Mouse (Mus musculus): ENCODE measurements at regions not wholly inside any gene's neighbourhood (a gene's known extent, or its start where the extent isn't known, plus 50 kb on each side); places are given as distances from the start of the nearest gene placed in this dataset.

DNA sequence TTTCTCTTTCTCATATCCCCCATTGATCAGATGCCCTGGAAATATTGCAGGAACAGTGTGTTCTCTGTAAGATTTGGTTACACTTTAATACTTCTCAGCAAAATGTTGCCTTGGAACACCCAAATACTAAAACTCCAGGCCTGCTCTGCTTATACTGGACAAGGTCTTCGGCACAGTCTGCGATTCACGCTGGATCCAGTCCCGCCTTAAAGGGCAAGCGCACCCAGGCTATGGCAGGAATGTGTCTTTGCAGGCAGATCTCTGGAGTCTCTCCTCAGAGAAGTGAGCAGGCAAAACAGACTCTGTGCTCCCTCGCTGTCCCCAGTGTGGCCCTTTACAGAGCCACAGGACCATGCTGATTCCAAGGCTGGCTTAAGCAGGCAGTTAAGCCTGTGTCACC is 246.2 kb upstream of the Runx1 start:
- in situ Hi-C loops (cut with MboI; ENCODE audit: low sequenced_read_pairs in 2 of 2, unreplicated experiment in 2 of 2) = no loop called here
- no peak overlapping the region for H3K27ac ChIP-seq (ENCODE audit: insufficient read depth, low read depth, low read length, poor library complexity, severe bottlenecking)
- no peaks in the 10 kb centered on the region for H3K4me1 ChIP-seq (ENCODE audit: control insufficient read depth in 2 of 2, insufficient read depth in 2 of 2, low read length in 2 of 2, poor library complexity in 1 of 2)
- no peak overlapping the region for H3K4me3 ChIP-seq (ENCODE audit: insufficient read depth in 1 of 2, low read depth in 1 of 2, low read length in 2 of 2, poor library complexity in 1 of 2, severe bottlenecking in 1 of 2)
- DNase-seq (ENCODE audit: low read depth, low spot score) = no peak
- no peaks in the 10 kb centered on the region for H3K9me3 ChIP-seq (ENCODE audit: control insufficient read depth, insufficient read depth, low read depth, low read length)
- no peak overlapping the region for H3K9ac ChIP-seq (ENCODE audit: insufficient read depth, low read depth, low read length, poor library complexity, severe bottlenecking)
- TF ChIP-seq CHD2 (IDR thresholded peaks at IDR 0.05; ENCODE audit: low read depth, low read length) = no peak
- TF ChIP-seq MAFK (IDR thresholded peaks at IDR 0.05; ENCODE audit: insufficient read depth, low read depth, low read length) = no peak
- TF ChIP-seq ZC3H11A (IDR thresholded peaks at IDR 0.05; ENCODE audit: borderline replicate concordance, low read depth, low read length) = no peak
- no peak for TF ChIP-seq HCFC1 (IDR thresholded peaks at IDR 0.05; ENCODE audit: borderline replicate concordance, insufficient read depth, low read length)
- H3K36me3 ChIP-seq (ENCODE audit: control insufficient read depth, insufficient read depth, low read length, poor library complexity, severe bottlenecking) = no peaks in the 10 kb centered on the region

DNA sequence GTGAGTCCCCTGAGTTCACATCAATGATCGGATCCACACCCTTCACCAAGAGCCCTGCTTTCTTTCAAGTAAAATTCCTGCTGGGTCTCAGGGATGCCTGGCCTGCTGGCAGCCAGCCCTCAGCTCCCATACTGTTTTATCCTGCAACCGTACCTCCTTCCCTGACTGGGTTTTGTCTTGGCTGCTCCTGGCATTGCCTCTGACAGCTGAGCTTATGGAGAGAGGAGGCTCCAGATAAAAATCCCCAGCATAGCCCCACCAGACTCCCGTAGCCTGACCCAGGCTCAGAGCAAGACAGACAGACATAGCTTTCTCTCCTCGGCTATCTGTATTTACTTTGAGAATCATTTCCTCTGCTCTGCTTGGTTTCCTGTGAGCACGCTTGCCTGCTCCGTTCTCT is 245.8 kb upstream of the Runx1 start:
- no peaks in the 10 kb centered on the region for H3K36me3 ChIP-seq (ENCODE audit: control insufficient read depth, insufficient read depth, low read length, poor library complexity, severe bottlenecking)
- no peak for DNase-seq (ENCODE audit: low read depth, low spot score)
- H3K27ac ChIP-seq (ENCODE audit: insufficient read depth, low read depth, low read length, poor library complexity, severe bottlenecking) = no peak overlapping the region
- H3K9ac ChIP-seq (ENCODE audit: insufficient read depth, low read depth, low read length, poor library complexity, severe bottlenecking) = no peak overlapping the region
- no peak overlapping the region for H3K4me3 ChIP-seq (ENCODE audit: insufficient read depth in 1 of 2, low read depth in 1 of 2, low read length in 2 of 2, poor library complexity in 1 of 2, severe bottlenecking in 1 of 2)
- in situ Hi-C loops (cut with MboI; ENCODE audit: low sequenced_read_pairs in 2 of 2, unreplicated experiment in 2 of 2) = no loop called here
- TF ChIP-seq MAFK (IDR thresholded peaks at IDR 0.05; ENCODE audit: insufficient read depth, low read depth, low read length) (no peak), HCFC1 (IDR thresholded peaks at IDR 0.05; ENCODE audit: borderline replicate concordance, insufficient read depth, low read length) (no peak), ZC3H11A (IDR thresholded peaks at IDR 0.05; ENCODE audit: borderline replicate concordance, low read depth, low read length) (no peak), CHD2 (IDR thresholded peaks at IDR 0.05; ENCODE audit: low read depth, low read length) (no peak), ZNF384 (IDR thresholded peaks at IDR 0.05; ENCODE audit: low read depth, low read length) (no peak)
- no peaks in the 10 kb centered on the region for H3K9me3 ChIP-seq (ENCODE audit: control insufficient read depth, insufficient read depth, low read depth, low read length)
- no peaks in the 10 kb centered on the region for H3K4me1 ChIP-seq (ENCODE audit: control insufficient read depth in 2 of 2, insufficient read depth in 2 of 2, low read length in 2 of 2, poor library complexity in 1 of 2)

- H3K9me3 ChIP-seq (ENCODE audit: control insufficient read depth, insufficient read depth, low read depth, low read length) = no peaks in the 10 kb centered on the region
- H3K9ac ChIP-seq (ENCODE audit: insufficient read depth, low read depth, low read length, poor library complexity, severe bottlenecking) = no peak overlapping the region
- H3K4me1 ChIP-seq (ENCODE audit: control insufficient read depth in 2 of 2, insufficient read depth in 2 of 2, low read length in 2 of 2, poor library complexity in 1 of 2) = no peaks in the 10 kb centered on the region
- no peak for DNase-seq (ENCODE audit: low read depth, low spot score)
- in situ Hi-C loops (cut with MboI; ENCODE audit: low sequenced_read_pairs in 2 of 2, unreplicated experiment in 2 of 2) = no loop called here
- H3K27ac ChIP-seq (ENCODE audit: insufficient read depth, low read depth, low read length, poor library complexity, severe bottlenecking) = no peak overlapping the region
- TF ChIP-seq HCFC1 (IDR thresholded peaks at IDR 0.05; ENCODE audit: borderline replicate concordance, insufficient read depth, low read length) (no peak), ZC3H11A (IDR thresholded peaks at IDR 0.05; ENCODE audit: borderline replicate concordance, low read depth, low read length) (no peak), CHD2 (IDR thresholded peaks at IDR 0.05; ENCODE audit: low read depth, low read length) (no peak), ZNF384 (IDR thresholded peaks at IDR 0.05; ENCODE audit: low read depth, low read length) (no peak)
- H3K36me3 ChIP-seq (ENCODE audit: control insufficient read depth, insufficient read depth, low read length, poor library complexity, severe bottlenecking) = no peaks in the 10 kb centered on the region
- no peak overlapping the region for H3K4me3 ChIP-seq (ENCODE audit: insufficient read depth in 1 of 2, low read depth in 1 of 2, low read length in 2 of 2, poor library complexity in 1 of 2, severe bottlenecking in 1 of 2)
These were observed 240.9 kb upstream of the Runx1 start for GRCm38 (mm10) chr16:93066821-93067220.

GRCm38 (mm10) chr16:93061475-93062179 is 235.7 kb upstream of the Runx1 start:
- Histone ChIP-seq H3K36me3 (ENCODE audit: control insufficient read depth, insufficient read depth, low read length, poor library complexity, severe bottlenecking) (no peaks in the 10 kb centered on the region), H3K4me3 (ENCODE audit: insufficient read depth in 1 of 2, low read depth in 1 of 2, low read length in 2 of 2, poor library complexity in 1 of 2, severe bottlenecking in 1 of 2) (no peak overlapping the region), H3K27ac (ENCODE audit: insufficient read depth, low read depth, low read length, poor library complexity, severe bottlenecking) (no peak overlapping the region), H3K9me3 (ENCODE audit: control insufficient read depth, insufficient read depth, low read depth, low read length) (no peaks in the 10 kb centered on the region), H3K9ac (ENCODE audit: insufficient read depth, low read depth, low read length, poor library complexity, severe bottlenecking) (no peak overlapping the region), H3K4me1 (ENCODE audit: control insufficient read depth in 2 of 2, insufficient read depth in 2 of 2, low read length in 2 of 2, poor library complexity in 1 of 2) (no peaks in the 10 kb centered on the region)
- DNase-seq (ENCODE audit: low read depth, low spot score) = no peak
- in situ Hi-C loops (cut with MboI; ENCODE audit: low sequenced_read_pairs in 2 of 2, unreplicated experiment in 2 of 2) = no loop called here
- TF ChIP-seq HCFC1 (IDR thresholded peaks at IDR 0.05; ENCODE audit: borderline replicate concordance, insufficient read depth, low read length) (no peak), MAFK (IDR thresholded peaks at IDR 0.05; ENCODE audit: insufficient read depth, low read depth, low read length) (no peak), ZC3H11A (IDR thresholded peaks at IDR 0.05; ENCODE audit: borderline replicate concordance, low read depth, low read length) (no peak), CHD2 (IDR thresholded peaks at IDR 0.05; ENCODE audit: low read depth, low read length) (no peak), ZNF384 (IDR thresholded peaks at IDR 0.05; ENCODE audit: low read depth, low read length) (no peak)

DNA sequence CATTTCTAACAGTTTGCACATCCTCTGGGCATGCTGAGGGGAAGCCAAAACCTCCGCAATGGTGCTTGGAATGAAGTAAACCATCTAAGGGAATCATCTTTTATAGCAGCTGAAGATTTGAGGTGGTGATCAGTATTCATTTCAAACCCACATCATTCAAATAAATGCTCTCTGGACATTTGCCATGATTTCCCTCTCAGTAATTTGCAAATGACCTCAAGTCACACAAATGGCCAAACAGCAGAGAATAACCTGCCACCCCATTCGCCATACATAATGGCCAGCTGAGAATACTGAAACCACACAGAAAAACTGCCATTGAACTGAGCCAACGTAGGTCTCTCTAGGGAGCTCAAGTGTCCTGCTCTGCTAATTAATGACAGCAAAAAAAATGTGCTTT is 230.3 kb upstream of the Runx1 start:
- no peaks in the 10 kb centered on the region for H3K36me3 ChIP-seq (ENCODE audit: control insufficient read depth, insufficient read depth, low read length, poor library complexity, severe bottlenecking)
- TF ChIP-seq CHD2 (IDR thresholded peaks at IDR 0.05; ENCODE audit: low read depth, low read length) = no peak
- TF ChIP-seq ZC3H11A (IDR thresholded peaks at IDR 0.05; ENCODE audit: borderline replicate concordance, low read depth, low read length) = no peak
- TF ChIP-seq MAFK (IDR thresholded peaks at IDR 0.05; ENCODE audit: insufficient read depth, low read depth, low read length) = no peak
- no peak for TF ChIP-seq ZNF384 (IDR thresholded peaks at IDR 0.05; ENCODE audit: low read depth, low read length)
- no peak for TF ChIP-seq HCFC1 (IDR thresholded peaks at IDR 0.05; ENCODE audit: borderline replicate concordance, insufficient read depth, low read length)
- H3K9me3 ChIP-seq (ENCODE audit: control insufficient read depth, insufficient read depth, low read depth, low read length) = no peaks in the 10 kb centered on the region
- no peak for DNase-seq (ENCODE audit: low read depth, low spot score)
- no peaks in the 10 kb centered on the region for H3K4me1 ChIP-seq (ENCODE audit: control insufficient read depth in 2 of 2, insufficient read depth in 2 of 2, low read length in 2 of 2, poor library complexity in 1 of 2)
- no peak overlapping the region for H3K4me3 ChIP-seq (ENCODE audit: insufficient read depth in 1 of 2, low read depth in 1 of 2, low read length in 2 of 2, poor library complexity in 1 of 2, severe bottlenecking in 1 of 2)
- in situ Hi-C loops (cut with MboI; ENCODE audit: low sequenced_read_pairs in 2 of 2, unreplicated experiment in 2 of 2) = no loop called here
- no peak overlapping the region for H3K9ac ChIP-seq (ENCODE audit: insufficient read depth, low read depth, low read length, poor library complexity, severe bottlenecking)
- H3K27ac ChIP-seq (ENCODE audit: insufficient read depth, low read depth, low read length, poor library complexity, severe bottlenecking) = no peak overlapping the region
